Mouse (Mus musculus): ENCODE measurements around the gene Mgll.

Gene Mgll

GRCm38 (mm10) chr6:88800191-88800590, 76.0 kb downstream of the Mgll start:
- DNase-seq (ENCODE audit: low read depth, low spot score) = no peak

- DNase-seq (ENCODE audit: low read depth, low spot score) = no peak
Observed at GRCm38 (mm10) chr6:88800735-88801134, 76.5 kb downstream of the Mgll start.

GRCm38 (mm10) chr6:88803051-88803450, 78.8 kb downstream of the Mgll start:
- DNase-seq (ENCODE audit: low read depth, low spot score) = no peak

- DNase-seq (ENCODE audit: low read depth, low spot score) = no peak
Observed at GRCm38 (mm10) chr6:88803957-88804695, 79.9 kb downstream of the Mgll start.

- DNase-seq (ENCODE audit: low read depth, low spot score) = no peak
Observed at GRCm38 (mm10) chr6:88804966-88805577, 80.9 kb downstream of the Mgll start.

GRCm38 (mm10) chr6:88809091-88810037, 85.2 kb downstream of the Mgll start:
- DNase-seq (ENCODE audit: low read depth, low spot score) = no peak

GRCm38 (mm10) chr6:88810291-88810690, 86.1 kb downstream of the Mgll start:
- no peak for DNase-seq (ENCODE audit: low read depth, low spot score)

- DNase-seq (ENCODE audit: low read depth, low spot score) = no peak
Observed at GRCm38 (mm10) chr6:88811396-88811795, 87.2 kb downstream of the Mgll start.

GRCm38 (mm10) chr6:88811880-88812400, 87.7 kb downstream of the Mgll start:
- DNase-seq (ENCODE audit: low read depth, low spot score) = no peak

- DNase-seq (ENCODE audit: low read depth, low spot score) = peak; percentile 34
Observed at GRCm38 (mm10) chr6:88812886-88813285, 88.7 kb downstream of the Mgll start.

- DNase-seq (ENCODE audit: low read depth, low spot score) = no peak
Observed at GRCm38 (mm10) chr6:88813832-88814231, 89.6 kb downstream of the Mgll start.

- DNase-seq (ENCODE audit: low read depth, low spot score) = no peak
Observed at GRCm38 (mm10) chr6:88815036-88815435, 90.8 kb downstream of the Mgll start.

GRCm38 (mm10) chr6:88815489-88815888, 91.3 kb downstream of the Mgll start:
- DNase-seq (ENCODE audit: low read depth, low spot score) = no peak

GRCm38 (mm10) chr6:88816913-88817312, 92.7 kb downstream of the Mgll start:
- no peak for DNase-seq (ENCODE audit: low read depth, low spot score)

- no peak for DNase-seq (ENCODE audit: low read depth, low spot score)
Observed at GRCm38 (mm10) chr6:88820853-88821252, 96.6 kb downstream of the Mgll start.

GRCm38 (mm10) chr6:88821294-88821693, 97.1 kb downstream of the Mgll start:
- DNase-seq (ENCODE audit: low read depth, low spot score) = no peak

- DNase-seq (ENCODE audit: low read depth, low spot score) = no peak
Observed at GRCm38 (mm10) chr6:88821901-88822300, 97.7 kb downstream of the Mgll start.

GRCm38 (mm10) chr6:88824183-88824582, 100.0 kb downstream of the Mgll start:
- no peak for DNase-seq (ENCODE audit: low read depth, low spot score)

- DNase-seq (ENCODE audit: low read depth, low spot score) = no peak
Observed at GRCm38 (mm10) chr6:88826088-88826487, 101.9 kb downstream of the Mgll start.

- DNase-seq (ENCODE audit: low read depth, low spot score) = peak; percentile 35
Observed at GRCm38 (mm10) chr6:88826545-88826944, 102.3 kb downstream of the Mgll start.

GRCm38 (mm10) chr6:88826965-88827364, 102.8 kb downstream of the Mgll start:
- no peak for DNase-seq (ENCODE audit: low read depth, low spot score)

Measured in embryo, embryonic 11.5 days (tissue).